Mouse (Mus musculus): ENCODE measurements around the gene Elk3. TPM values are rescaled to one million over a fixed set of nuclear protein-coding genes. Genes with fewer than 3 reads are reported as not detected.

Gene Elk3
- polyA plus RNA-seq, 2 experiments from 2014 or later, result 26.0 to 26.3 TPM

DNA sequence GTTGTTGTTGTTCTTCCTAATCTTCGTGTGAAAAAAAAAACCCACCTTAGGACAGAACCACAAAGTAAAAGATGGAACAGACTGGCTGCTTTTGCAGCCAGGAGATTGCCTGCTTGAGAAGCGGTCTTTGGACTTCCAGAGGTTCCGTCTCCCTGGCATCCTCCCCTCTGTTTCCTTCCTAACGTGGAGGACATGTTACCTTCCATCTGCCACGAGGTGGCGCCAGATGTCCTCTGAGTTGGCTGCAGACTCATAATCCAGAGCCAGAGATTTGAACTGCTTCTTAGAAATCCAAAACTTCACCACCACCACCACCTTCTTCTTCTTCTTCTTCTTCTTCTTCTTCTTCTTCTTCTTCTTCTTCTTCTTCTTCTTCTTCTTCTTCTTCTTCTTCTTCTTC, 19.1 kb downstream of the Elk3 start:
- ATAC-seq, result peak; percentile 79

DNA sequence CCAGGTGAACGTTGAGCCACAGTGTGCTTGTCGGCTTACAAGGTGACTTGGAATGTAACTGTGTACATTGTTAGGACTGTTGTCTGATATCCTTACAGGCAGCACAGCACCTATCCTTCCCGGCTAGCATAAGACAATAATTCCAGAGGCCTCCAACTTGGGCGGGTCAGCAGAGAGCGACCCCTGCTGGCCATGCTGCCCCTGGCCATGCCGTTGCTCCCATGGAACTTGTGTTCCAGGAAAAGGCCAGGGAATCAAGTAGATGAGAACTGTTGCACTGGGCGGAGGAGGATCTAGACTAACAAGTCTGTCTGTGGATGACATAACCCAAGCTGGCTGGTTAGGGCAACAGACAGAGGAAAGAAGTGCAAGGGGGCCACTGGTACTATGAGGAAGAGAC, 19.6 kb downstream of the Elk3 start:
- ATAC-seq, result no peak

DNA sequence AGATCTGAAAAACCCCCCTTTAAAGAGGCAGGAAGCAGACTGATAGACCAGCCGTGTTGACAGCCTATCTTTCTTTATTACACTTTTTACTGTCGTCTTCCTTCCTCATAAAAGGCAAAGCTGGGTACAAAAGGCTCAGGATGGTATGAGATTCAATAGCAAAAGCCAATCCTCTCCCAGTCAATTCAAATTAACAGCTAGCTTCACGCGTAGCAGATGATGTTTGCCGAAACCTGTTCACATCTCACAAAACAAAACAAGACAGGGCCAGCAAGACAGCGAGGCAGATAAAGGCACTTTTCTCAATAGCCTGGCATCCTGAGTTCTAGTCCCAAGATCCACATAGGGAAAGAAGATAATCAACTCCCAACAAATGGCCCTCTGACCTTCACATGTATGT, 21.5 kb downstream of the Elk3 start:
- peak; percentile 24 for ATAC-seq

DNA sequence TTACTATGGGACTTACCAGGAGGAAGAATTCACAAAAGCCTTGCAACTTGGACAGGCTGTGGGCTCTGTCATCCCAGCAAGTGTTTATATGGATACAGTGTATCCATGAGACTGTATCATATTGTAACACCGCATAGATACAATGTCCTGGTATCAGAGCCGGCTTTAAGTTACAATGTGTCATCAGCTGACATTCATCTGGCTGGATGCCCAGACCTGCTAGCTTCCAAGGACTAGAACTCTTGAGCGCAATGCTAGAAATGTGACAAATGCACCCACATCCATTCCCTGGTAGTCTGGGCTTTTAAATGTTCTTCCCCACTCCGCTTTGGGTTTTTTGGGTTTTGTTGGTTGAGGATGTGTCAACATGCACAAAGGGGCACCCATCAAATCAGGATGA, 22.6 kb downstream of the Elk3 start:
- ATAC-seq, result peak; percentile 8

DNA sequence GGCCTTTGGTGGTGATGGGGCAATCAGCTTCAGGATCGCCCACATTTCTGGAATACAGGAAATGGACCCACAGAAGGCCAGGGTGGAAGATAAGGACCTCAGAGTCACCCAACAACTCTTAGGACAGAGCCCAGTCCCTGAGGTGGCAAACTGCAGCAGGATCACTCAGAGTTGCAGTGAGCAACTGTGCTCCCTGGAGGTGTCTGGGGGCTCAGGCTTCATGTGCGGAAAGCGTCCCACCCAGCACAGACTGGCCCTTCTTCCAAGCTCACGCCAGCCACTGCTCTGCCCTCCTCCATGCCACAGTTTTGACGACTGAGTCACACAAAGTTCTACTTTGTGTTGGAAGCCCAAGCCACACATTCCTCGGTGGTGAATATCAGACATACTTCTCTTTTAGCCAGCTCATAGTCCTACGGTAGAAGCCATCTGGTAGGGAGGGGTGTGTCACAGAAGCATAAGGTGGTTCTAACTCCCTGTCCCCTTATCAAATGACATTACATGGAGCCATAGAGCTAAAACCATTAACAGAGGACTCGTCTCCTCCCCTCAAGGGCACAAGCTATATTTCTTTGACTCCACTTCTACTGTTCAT, 23.3 kb downstream of the Elk3 start:
- ATAC-seq, result no peak

DNA sequence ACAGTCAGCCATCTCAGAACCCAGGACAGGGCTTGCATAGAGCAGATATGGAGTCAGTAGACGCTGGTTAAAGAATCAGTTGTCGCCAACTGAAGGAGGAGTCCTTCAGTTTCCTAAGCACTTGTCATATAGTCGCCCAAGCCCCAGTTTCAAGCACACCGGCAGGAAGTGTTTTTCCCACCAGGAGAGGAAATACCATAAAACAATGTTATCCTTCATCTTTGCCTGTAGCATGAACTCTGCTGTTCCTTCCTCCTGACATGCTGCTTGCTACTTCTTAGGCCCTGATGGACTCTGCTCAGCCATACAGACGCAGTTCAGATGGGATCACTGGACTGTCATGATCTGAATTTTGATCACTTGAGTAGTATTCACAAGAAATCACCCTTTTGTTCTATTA, 25.4 kb downstream of the Elk3 start:
- ATAC-seq, result no peak

DNA sequence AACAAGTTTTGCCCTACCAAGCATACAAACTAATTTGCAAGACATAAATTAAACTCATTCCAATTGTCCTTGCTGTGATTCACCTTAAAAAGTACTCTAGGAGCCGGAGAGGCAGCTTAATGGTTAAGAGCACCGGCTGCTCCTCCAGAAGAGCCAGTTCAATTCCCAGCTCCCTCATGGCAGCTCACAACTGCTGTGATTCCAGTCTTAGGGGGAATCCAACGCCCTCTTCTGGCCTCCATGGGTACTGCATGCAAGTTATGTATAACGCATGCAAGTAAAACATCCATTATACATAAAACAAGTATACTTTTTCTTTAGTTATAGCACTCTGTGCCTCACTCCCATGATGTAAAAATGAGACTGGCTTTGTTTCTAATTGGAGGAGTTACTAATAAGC, 27.7 kb downstream of the Elk3 start:
- no peak for ATAC-seq

DNA sequence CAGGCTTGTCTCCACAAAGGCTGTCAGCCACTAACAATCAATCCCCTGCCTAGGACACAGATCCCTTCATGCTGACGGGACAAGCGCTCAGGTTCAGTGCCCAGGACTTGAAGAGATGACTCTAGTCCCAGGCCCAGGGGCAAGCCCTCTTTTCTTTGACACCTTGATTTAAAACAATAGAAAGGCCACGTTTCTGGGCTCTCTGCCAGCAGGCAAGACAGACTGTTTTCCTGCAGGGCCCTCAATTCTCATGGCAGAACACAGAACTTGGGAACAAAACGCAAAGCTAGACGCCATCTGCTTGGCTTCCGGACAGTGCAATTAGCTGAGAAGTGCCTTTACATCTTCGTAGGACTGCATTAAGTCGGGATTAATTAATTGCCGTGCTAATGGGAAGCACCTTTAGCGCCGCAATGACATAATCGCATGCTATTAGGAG, 28.4 kb downstream of the Elk3 start:
- ATAC-seq, result no peak

DNA sequence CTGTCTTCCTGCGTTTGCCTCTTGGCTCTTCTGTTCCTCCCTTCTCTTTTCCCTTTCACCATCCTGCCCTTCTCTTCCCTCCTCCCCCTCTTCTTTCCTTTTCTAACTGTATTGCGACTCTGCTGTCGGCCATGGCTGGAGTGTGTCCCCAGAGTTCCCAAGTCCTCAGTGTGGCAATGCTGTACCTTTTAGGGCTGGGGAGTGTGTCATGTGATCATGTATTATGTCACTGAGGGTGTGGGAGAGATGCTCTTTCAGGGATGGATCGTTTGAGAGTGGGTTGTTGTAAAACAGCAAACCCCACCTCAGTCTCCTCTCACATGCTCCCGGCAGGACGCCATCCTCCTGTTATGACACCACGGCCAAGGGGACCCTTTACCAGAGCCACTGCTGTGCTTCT, 29.8 kb downstream of the Elk3 start:
- no peak for ATAC-seq

DNA sequence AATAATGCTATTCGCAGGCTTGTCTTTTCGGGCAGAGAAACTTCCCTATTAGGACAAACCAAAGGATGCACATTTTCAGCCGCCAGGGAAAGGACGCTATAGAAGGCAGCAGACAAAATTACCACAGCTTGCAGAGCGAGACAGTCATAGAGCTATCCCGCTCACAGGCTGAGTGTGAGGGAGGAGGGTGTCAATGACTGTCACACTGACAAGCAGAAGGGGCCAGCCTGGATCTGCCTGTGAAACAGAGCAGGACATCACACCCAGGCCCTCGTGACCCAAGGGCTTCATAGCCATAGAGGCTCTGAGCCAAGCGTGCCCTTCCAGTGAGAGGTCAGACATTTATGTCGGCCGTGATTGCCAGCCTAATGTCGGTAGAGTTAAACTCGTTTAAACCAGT, 30.3 kb downstream of the Elk3 start:
- ATAC-seq, result no peak

DNA sequence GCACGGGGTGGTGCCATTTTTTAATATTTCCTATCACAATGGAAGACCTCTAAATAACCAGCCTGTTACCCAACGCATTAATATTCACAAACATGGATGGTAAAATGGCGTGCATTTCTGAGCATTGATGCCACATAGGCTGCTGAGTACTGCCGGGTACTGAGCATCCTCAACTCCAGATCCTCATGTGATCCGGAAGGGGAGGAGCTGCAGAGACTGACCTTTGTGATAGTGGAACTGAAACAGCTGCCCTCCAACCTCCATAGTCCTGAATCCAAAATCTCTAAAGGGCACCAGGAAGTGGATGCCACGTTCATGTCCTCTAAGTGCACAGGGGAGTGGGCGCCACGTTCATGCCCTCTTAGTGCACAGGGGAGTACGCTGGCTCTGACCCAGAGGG, 31.9 kb downstream of the Elk3 start:
- ATAC-seq, result no peak

DNA sequence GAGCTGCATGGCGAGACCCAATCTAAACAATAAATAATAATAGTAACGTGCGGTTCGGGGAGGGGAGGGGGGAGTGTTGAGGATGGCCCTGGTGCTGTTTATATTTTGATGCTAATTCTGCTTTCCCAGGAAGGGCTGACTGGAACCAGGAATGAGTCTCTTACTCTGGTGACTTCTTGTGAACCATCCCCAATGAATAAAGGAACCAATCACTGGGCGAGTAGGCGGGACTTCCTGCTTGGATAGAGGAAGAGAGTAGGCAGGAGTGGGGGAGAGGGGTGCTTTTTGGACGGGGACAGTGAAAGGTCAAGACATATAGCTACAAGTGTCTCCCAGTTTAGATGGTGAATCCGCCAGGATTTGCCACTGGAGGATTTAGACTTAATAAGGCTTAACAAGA, 32.6 kb downstream of the Elk3 start:
- ATAC-seq, result no peak

DNA sequence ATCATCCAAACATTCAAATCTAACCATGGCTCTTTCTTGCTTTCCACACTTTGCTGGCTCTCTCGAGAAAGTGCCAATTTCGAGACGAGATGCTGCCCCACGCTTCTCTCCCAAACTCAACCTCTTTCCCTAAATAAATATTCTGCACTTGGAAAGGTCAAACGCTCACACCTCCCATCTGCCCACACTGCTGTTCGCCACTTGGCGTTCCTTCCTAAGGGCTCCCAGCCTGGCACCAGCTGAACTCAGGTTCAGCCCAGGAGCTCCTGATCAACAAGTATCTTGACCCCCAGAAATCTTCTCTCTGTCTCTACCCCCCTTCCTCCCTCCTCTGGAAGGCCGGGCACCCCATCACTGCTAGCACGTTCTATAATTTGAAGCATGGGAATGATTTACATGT, 34.1 kb downstream of the Elk3 start:
- no peak for ATAC-seq

DNA sequence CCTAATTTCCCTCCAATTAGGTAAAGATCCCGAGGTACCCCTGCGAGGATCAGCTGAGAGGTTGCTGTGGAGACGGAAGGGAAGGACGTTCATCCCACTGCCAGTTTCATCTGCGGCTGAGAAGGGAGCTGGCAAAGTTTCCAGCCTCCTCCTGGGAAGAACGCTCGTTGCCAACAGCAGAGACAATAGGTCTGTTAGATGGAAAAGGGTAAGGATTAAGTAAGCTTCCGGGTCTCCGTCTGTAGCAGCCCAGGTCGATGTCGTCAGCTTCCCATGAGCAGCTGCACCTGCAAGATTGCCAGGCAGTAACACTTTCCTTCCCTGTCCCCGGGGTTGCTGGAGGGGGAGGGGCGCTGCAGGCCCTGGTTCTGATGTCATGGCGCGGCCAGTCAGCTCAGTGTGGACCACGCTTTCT, 34.6 kb downstream of the Elk3 start:
- ATAC-seq, result no peak

DNA sequence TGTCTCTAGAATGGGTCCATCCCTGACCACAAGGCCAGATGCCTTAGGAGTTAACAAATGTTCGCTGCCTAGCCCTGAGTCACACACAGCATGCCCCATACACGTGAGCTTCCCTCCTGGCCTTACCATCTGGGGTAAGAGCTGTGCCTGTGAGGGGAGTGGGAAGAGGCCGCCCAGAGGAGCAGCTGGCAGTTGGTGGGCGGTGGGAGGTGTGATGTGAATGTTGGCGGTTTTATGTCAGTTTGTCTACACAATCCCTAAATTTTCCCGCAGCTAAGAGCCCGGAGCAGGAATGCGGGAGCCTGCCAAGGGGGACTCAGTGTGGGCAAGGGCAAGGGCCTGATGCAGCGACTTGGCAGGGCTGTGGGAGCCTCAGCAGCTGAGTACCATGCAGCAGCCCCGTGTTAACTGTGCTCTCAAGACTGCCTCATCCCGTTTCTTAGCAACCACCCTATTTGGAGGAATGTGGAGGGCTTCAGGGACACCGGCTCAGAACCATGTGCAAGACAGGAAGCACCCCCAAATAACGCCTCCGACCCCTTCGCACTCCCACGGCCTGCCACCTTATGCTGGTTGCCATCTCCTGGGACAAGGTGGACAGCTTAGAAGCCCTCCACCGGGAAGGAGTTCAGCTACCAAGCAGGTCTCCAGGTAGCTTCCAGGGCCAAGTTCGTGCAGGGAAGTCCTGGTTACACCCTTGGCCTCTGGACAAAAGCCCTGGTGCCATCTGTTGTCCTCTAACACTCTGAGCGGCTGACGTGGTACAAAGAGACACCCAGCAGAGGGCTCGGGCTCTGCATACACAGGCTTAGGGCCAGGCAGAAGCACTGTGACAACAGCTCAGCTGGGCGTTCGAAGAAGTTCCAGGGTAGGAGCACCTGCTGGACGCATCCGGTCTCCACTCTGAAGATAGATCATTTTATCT, 35.5 kb downstream of the Elk3 start:
- ATAC-seq, result no peak

DNA sequence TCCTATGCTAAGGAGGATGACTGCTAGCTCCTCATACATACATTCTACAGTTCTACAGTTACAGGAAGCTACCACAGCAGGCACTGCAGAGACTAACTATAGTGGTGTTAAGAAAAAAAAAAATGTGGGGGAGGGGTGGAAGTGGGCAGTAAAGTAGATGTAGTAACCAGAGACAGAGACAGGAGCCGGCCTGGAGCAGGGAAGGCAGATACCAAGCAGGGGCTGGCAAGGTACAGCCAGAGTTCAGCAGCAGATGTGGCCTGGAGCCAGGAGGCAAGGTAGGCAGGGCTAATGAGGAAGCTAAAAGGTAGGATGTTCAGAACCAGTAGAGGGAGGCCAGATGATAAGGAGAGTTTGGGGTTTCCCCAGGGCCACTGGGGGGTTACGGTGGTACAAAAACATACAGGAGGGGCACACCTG, 36.6 kb downstream of the Elk3 start:
- ATAC-seq, result peak; percentile 76

DNA sequence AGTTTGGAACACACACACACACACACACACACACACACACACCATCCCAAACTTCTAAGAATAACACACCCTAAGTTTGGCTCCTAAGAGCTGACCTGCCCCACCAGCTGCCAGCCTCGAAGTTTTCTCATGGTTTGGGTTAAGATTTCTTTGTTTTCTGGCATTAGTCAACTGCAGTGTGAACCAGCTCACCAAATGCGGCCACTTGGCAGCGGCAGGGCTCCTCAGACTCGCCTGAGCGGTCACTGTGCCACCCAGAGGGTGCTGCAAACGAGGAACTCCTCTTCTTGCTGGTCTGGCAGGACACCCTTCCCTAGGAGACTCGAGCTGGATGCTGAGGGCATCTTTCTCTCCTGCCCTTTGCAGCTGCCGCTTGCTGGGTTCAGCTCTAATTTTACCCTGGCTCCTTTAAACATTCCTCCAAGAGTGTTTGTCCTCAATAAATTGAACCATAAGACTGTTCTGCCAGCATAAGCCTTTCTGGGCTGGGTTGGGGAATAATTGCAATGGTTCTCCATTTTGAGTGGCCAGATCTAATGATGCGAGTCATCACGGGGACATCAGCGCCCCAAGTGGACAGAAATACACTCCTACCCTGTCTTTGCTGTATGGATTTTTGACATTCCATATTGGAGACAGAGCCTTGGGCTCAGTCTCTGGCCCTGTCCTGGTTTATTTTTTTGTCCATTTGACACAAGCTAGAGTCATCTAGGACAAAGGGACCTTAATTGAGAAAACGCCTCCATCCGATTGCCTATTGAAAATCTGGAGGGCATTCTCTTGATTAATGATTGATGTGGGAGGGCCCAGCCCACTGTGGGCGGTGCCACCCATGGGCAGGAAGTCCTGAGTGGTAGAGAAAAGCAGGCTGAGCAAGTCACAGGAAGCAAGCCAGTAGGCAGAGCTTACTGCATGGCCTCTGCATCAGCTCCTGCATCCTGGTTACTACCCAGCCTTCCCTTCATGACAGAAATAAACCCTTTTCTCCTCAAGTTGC, 37.7 kb downstream of the Elk3 start:
- peak; percentile 84 for ATAC-seq

DNA sequence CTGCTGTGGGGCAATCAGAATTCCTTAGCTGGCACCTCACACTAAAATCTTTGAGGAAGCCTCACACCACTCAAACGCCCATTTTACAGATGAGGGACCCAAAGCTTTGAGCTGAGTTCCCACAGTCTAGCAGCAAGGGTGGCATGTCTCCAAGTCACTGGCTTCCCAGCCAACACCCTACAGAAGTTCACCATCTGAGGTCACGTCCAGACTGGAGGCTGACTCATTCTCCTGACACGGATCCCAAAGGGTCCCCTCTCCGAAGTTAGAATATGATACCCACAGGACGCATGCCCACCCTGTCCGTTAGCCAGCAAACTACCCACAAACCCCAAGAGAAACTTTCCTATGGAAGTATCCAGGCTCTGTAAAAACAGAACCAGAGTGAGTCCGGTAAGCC, 39.1 kb downstream of the Elk3 start:
- no peak for ATAC-seq

DNA sequence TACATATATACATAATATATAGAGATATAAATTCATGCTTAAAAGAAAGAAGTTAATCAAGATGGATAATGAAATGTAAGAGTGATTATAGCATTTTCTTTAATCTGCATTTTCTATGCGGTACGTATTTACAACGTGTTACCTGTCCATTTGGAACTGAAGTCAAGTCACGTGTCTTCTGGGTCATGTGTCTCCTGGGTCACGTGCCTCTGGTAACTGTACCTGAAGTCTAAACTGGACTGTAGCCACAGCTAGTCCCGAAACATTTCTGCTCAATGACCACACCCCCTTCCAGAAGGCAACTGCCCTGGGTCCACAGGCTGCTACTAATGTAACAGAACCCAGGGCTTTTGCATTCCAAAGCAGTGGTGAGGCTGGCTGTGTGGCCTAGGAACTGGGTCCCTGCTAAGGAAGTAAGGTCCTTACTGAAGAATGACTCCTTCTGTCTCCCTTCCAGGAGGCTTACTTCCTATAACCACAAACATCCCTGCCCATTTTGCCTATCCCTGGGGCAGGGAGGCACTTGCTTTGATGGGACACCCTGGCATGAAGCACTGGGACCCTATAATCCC, 40.0 kb downstream of the Elk3 start:
- no peak for ATAC-seq

DNA sequence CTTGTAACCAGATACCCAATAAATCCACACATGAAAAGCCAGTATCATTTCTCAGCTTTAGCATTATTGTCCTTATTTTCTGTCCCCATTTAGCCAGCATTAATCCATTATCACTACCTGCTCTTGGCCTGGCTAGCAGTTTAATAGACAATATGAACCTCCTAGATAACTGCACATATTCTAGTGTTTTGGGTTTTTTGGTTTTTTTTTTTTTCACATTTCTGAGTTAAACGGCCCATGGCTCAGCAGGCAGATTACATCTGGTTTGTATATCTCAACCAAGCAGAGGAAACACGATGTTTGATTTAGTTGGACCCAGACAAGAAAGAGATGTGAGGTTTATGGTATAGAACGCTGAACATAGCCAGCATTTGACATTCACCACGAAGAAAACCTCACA, 41.2 kb downstream of the Elk3 start:
- ATAC-seq, result no peak

DNA sequence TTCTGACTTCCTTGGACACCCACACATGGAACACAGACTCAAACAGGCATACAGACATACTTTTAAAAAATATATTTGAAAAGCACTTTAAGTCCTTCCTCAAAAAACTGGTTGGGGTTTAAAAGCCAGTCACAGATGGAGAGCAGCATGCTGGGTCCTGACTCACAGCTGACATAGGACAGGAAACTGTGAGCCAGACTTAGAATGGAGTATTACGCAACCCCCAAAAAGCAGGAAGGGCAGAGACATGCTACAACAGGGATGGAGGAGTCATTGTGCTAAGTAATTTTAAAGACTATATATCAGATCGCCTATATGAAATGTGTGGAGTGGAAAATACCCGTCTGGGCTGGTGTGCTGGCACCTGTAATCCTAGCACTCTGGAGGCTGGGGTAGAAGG, 42.6 kb downstream of the Elk3 start:
- ATAC-seq, result no peak

DNA sequence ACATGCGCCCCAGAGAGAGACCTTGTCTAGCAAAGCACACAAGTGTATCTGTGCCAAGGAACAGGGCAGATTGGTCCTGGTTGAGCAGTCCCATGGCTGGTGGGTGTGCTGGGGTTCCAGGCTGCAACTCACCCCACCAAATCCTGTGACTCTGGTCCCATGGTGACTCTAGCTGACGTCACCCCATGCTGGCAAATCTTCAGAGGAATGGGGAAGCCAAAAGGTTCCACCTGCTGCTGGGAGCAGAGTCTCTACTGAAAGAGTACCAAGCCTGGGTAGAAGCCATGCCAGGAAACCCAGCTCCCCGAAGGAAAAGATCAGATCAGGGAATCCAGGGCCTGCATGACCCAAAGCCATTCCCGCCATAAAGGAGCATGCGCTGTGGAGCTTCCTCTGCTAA, 43.4 kb downstream of the Elk3 start:
- ATAC-seq, result no peak

DNA sequence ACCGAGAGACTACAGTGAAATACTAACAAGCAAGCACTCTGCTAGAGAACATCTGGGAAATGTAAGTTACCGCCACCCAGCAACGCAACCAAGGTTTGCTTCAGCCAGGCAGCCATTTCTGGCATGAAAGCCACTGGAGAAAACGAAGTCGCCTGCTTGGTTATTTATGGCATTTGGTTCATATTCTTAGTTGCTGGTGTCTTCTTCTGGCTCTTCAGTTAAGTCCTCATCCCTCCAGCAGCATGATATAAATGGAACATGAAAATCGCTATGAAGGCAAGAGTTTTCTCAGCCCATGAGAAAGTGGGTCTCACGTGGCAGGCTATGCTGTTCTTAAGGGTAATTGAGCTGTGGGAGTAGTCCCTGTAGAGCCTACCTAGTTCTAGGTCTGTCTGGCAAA, 44.4 kb downstream of the Elk3 start:
- no peak for ATAC-seq

Measured in CD4-positive, CD25-positive, alpha-beta regulatory T cell, adult 4 months (primary cell).